Mouse (Mus musculus) limb, embryonic 15.5 days (tissue): Measurements from ENCODE around the gene Rita1. TPM values are rescaled to one million over a fixed set of nuclear protein-coding genes. Genes with fewer than 3 reads are reported as not detected.

Experiments used
- ATAC-seq: fragments of 200-750 bp; cut with Nextera tagmentation; 2 replicates; pipeline ENCODE4 v1.8.0; 2017; ENCODE audit warnings: low read depth, moderate TSS enrichment; ENCODE audit not compliant: insufficient number of reproducible peaks, low FRiP score, low TSS enrichment
- H3K27ac ChIP-seq: fragments of 300-500 bp; sonication (generic); 2 replicates; pipeline ENCODE4 v1.5.1; 2015; ENCODE audit warnings: moderate library complexity, mild to moderate bottlenecking, inconsistent platforms
- H3K27me3 ChIP-seq: fragments of 300-500 bp; sonication (generic); 2 replicates; pipeline ENCODE4 v1.6.1; 2015; ENCODE audit warnings: inconsistent platforms
- H3K36me3 ChIP-seq: fragments of 300-500 bp; sonication (generic); 2 replicates; pipeline ENCODE4 v1.6.1; 2015; ENCODE audit warnings: inconsistent platforms
- H3K4me1 ChIP-seq: fragments of 300-500 bp; sonication (generic); 2 replicates; pipeline ENCODE4 v1.6.1; 2015; ENCODE audit warnings: inconsistent platforms
- H3K4me2 ChIP-seq: fragments of 300-500 bp; sonication (generic); 2 replicates; pipeline ENCODE4 v1.6.1; 2015; ENCODE audit warnings: mild to moderate bottlenecking, inconsistent platforms
- H3K4me3 ChIP-seq: fragments of 300-500 bp; sonication (generic); 2 replicates; pipeline ENCODE4 v1.5.1; 2015; ENCODE audit warnings: mild to moderate bottlenecking, inconsistent platforms
- H3K9ac ChIP-seq: fragments of 300-500 bp; sonication (generic); 2 replicates; pipeline ENCODE4 v1.6.1; 2015; ENCODE audit warnings: inconsistent platforms
- H3K9me3 ChIP-seq: fragments of 300-500 bp; sonication (generic); 2 replicates; pipeline ENCODE4 v1.6.1; 2016; ENCODE audit warnings: inconsistent platforms
- WGBS: fragments of 180-500 bp; shearing (Covaris S2); methylation state at CpG from one replicate; pipeline ENCODE4 v1.1.7; 2015; 5-methylcytosine and 5-hydroxymethylcytosine counted together
- polyA plus RNA-seq: library from polyadenylated mRNA; unstranded; fragments of >200 nt; fragmentation: Nextera tagmentation; extraction: Ambion mirVana; gene quantifications from 2 replicates; pipeline ENCODE4 v1.2.1, GENCODE M21; 2015

The Rita1 gene
- polyA plus RNA-seq, result 13.8 TPM in 2 replicates

DNA sequence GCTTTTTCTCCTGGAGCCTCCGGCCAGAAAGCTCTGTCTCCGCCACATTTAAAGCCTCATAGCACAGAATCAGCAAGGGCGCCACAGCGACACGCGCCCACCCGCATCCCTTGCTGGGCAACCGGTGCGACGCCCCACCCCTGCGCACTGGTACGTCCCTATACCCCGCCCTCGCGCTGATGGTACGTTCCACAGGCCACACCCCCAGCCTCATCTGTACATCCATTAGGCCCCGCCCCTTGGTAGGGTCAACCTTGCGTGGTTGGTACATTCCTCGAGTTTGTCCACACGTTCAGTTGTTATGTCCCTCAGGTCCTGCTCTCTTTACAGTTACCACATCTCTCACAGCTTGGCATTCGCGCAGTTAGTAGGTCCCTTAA, at the start of gene Rita1, which contains the start of gene Ddx54:
Rita1 (minus strand) TSS at position 148 of the 380 bp plus-strand sequence.
Ddx54 (plus strand) TSS at position 298 of the 380 bp plus-strand sequence.
- H3K36me3 ChIP-seq, result peaks cover 35% of the 10 kb centered on the region
- H3K4me1 ChIP-seq, result peaks cover 17% of the 10 kb centered on the region

GRCm38 (mm10) chr5:120660816-120661215, 48.4 kb upstream of the Rita1 start:
- no peaks in the 10 kb centered on the region for H3K36me3 ChIP-seq
- H3K4me2 ChIP-seq, result no peak overlapping the region
- no peaks in the 10 kb centered on the region for H3K9me3 ChIP-seq
- H3K27ac ChIP-seq, result no peak overlapping the region
- H3K27me3 ChIP-seq, result peaks cover 14% of the 10 kb centered on the region; the same call in 1 of the 2 replicates
- no peak overlapping the region for H3K4me3 ChIP-seq
- WGBS, result 65% methylated on average over 5 of the region's 5 CpGs
- no peak overlapping the region for H3K9ac ChIP-seq
- no peak for ATAC-seq
- no peaks in the 10 kb centered on the region for H3K4me1 ChIP-seq

More for the DNA sequence above, at the start of gene Rita1, which contains the start of gene Ddx54:
- Histone ChIP-seq H3K4me3 (peak within 1 kb of the TSS; percentile 71), H3K4me2 (peak within 1 kb of the TSS; percentile 79), H3K9ac (peak within 1 kb of the TSS; percentile 55), H3K27me3 (no peaks in the 10 kb centered on the region), H3K9me3 (no peaks in the 10 kb centered on the region), H3K27ac (peak within 1 kb of the TSS; percentile 89)
- ATAC-seq, result peak; percentile 85
- under 1% methylated on average over 22 of the region's 22 CpGs for WGBS

- Histone ChIP-seq H3K27me3 (peaks cover 22% of the 10 kb centered on the region), H3K27ac (no peak overlapping the region), H3K4me3 (no peak overlapping the region), H3K36me3 (no peaks in the 10 kb centered on the region), H3K4me2 (no peak overlapping the region), H3K9ac (no peak overlapping the region), H3K9me3 (no peaks in the 10 kb centered on the region), H3K4me1 (no peaks in the 10 kb centered on the region)
- WGBS, result 84% methylated on average over 12 of the region's 12 CpGs
- no peak for ATAC-seq
Observed at GRCm38 (mm10) chr5:120656281-120656751, 43.9 kb upstream of the Rita1 start.

- Histone ChIP-seq H3K27ac (no peak overlapping the region), H3K36me3 (no peaks in the 10 kb centered on the region), H3K9me3 (no peaks in the 10 kb centered on the region), H3K4me3 (no peak overlapping the region), H3K9ac (no peak overlapping the region), H3K4me1 (peaks cover 8% of the 10 kb centered on the region), H3K4me2 (no peak overlapping the region), H3K27me3 (peaks cover 38% of the 10 kb centered on the region)
- 88% methylated on average over 2 of the region's 2 CpGs for WGBS
- ATAC-seq, result no peak
Observed at GRCm38 (mm10) chr5:120653873-120654272, 41.5 kb upstream of the Rita1 start.

- no peak overlapping the region for H3K4me2 ChIP-seq
- H3K4me3 ChIP-seq, result no peak overlapping the region
- no peak overlapping the region for H3K27ac ChIP-seq
- H3K27me3 ChIP-seq, result peaks cover 46% of the 10 kb centered on the region
- WGBS, result 79% methylated on average over 28 of the region's 28 CpGs
- H3K9me3 ChIP-seq, result no peaks in the 10 kb centered on the region
- H3K36me3 ChIP-seq, result no peaks in the 10 kb centered on the region
- H3K9ac ChIP-seq, result no peak overlapping the region
- no peak for ATAC-seq
- peaks cover 12% of the 10 kb centered on the region for H3K4me1 ChIP-seq
Observed at GRCm38 (mm10) chr5:120652915-120653701, 40.7 kb upstream of the Rita1 start.

DNA sequence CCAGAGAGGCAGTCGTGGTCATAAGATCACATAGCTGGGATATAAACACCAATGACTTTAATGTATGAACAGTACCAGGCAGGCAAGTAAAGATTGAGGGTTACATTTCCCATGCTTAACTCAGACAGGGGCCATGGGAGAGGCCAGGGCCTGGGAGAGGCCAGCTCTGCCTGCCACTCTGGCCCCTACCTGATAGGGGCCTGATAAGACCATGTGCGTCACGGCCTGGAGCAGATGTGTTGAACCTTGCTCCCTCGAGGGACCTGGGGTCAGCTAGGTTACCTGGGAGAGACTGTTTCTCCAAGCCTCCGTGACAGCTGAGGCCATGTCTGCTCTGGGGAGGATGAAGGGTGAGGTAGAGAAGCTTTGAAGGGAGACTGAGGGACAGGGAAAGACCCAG, 38.8 kb upstream of the Rita1 start:
- H3K4me3 ChIP-seq, result no peak overlapping the region
- WGBS, result 65% methylated on average over 5 of the region's 5 CpGs
- H3K4me1 ChIP-seq, result peaks cover 14% of the 10 kb centered on the region
- no peak overlapping the region for H3K27ac ChIP-seq
- H3K36me3 ChIP-seq, result no peaks in the 10 kb centered on the region
- H3K9ac ChIP-seq, result no peak overlapping the region
- ATAC-seq, result no peak
- no peak overlapping the region for H3K4me2 ChIP-seq
- peaks cover 62% of the 10 kb centered on the region for H3K27me3 ChIP-seq
- H3K9me3 ChIP-seq, result no peaks in the 10 kb centered on the region

- Histone ChIP-seq H3K36me3 (no peaks in the 10 kb centered on the region), H3K4me3 (no peak overlapping the region), H3K4me2 (no peak overlapping the region), H3K27me3 (peaks cover 66% of the 10 kb centered on the region), H3K27ac (no peak overlapping the region), H3K9ac (no peak overlapping the region), H3K9me3 (no peaks in the 10 kb centered on the region), H3K4me1 (peaks cover 14% of the 10 kb centered on the region)
- WGBS, result 19% methylated on average over 13 of the region's 13 CpGs
- no peak for ATAC-seq
Observed at GRCm38 (mm10) chr5:120649938-120650337, 37.5 kb upstream of the Rita1 start.

- peak overlapping the region; percentile 44 for H3K4me2 ChIP-seq
- H3K36me3 ChIP-seq, result no peaks in the 10 kb centered on the region
- no peaks in the 10 kb centered on the region for H3K9me3 ChIP-seq
- peaks cover 14% of the 10 kb centered on the region for H3K4me1 ChIP-seq
- H3K27me3 ChIP-seq, result peaks cover 66% of the 10 kb centered on the region
- no peak overlapping the region for H3K27ac ChIP-seq
- peak; percentile 21; the same call in 1 of the 2 replicates for ATAC-seq
- peak overlapping the region; percentile 24 for H3K4me3 ChIP-seq
- WGBS, result 4% methylated on average over 21 of the region's 21 CpGs
- no peak overlapping the region for H3K9ac ChIP-seq
Observed at GRCm38 (mm10) chr5:120649374-120649933, 37.1 kb upstream of the Rita1 start.

- Histone ChIP-seq H3K4me3 (peak within 1 kb of the TSS; percentile 24), H3K36me3 (no peaks in the 10 kb centered on the region), H3K9me3 (no peaks in the 10 kb centered on the region), H3K4me1 (peaks cover 16% of the 10 kb centered on the region), H3K9ac (no peak within 1 kb of the TSS), H3K4me2 (peak within 1 kb of the TSS; percentile 44), H3K27ac (no peak within 1 kb of the TSS), H3K27me3 (peaks cover 66% of the 10 kb centered on the region)
- peak; percentile 31 for ATAC-seq
- under 1% methylated on average over 48 of the region's 53 CpGs for WGBS
Observed at GRCm38 (mm10) chr5:120648569-120649373, 36.4 kb upstream of the Rita1 start, which contains the start of gene Rasal1. Gene Rasal1 (plus strand): TSS chr5:120648812.

- ATAC-seq, result no peak
- Histone ChIP-seq H3K9ac (no peak overlapping the region), H3K4me1 (peaks cover 17% of the 10 kb centered on the region), H3K9me3 (no peaks in the 10 kb centered on the region), H3K4me2 (no peak overlapping the region), H3K4me3 (no peak overlapping the region), H3K36me3 (no peaks in the 10 kb centered on the region), H3K27ac (no peak overlapping the region), H3K27me3 (peaks cover 62% of the 10 kb centered on the region)
- whole genome bisulfite sequencing, result 33% methylated on average over 12 of the region's 12 CpGs
Observed at GRCm38 (mm10) chr5:120647814-120648491, 35.6 kb upstream of the Rita1 start.

DNA sequence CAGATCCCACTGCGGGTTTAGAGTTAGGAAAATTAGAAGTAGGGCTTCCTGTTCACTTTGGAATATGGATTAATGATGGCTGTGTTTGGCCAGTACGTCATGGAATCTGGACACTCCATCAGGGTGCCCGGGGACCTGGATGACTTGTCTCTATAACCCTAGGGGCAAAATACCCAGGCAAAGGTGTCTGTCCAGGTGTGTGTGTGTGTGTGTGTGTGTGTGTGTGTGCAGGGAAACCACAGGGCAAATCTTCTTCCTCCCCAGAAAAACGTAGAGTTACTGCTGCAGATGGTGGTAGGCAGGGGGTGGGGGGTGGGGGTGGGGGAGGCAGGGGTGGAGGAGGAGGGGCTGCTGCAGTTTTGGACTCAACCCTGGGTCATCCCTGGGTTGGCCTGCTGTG, 35.0 kb upstream of the Rita1 start:
- Histone ChIP-seq H3K9ac (no peak overlapping the region), H3K4me3 (no peak overlapping the region), H3K36me3 (no peaks in the 10 kb centered on the region), H3K4me1 (peaks cover 17% of the 10 kb centered on the region), H3K4me2 (no peak overlapping the region), H3K9me3 (no peaks in the 10 kb centered on the region), H3K27me3 (peaks cover 56% of the 10 kb centered on the region), H3K27ac (no peak overlapping the region)
- 65% methylated on average over 4 of the region's 4 CpGs for WGBS
- no peak for ATAC-seq
